Mouse (Mus musculus) thymus, adult 2 months (tissue): ENCODE results near the gene Thegl.

ENCODE experiments used
- CTCF ChIP-seq: fragments of 200-500 bp; IDR thresholded peaks from 2 replicates; pipeline ENCODE4 v1.5.1; 2012; ENCODE audit warnings: mild to moderate bottlenecking, control low read depth, low read length, moderate library complexity, borderline replicate concordance; ENCODE audit not compliant: control insufficient read depth, poor library complexity, insufficient read depth; ENCODE audit errors: extremely low read depth
- POLR2A ChIP-seq: fragments of 200-500 bp; IDR thresholded peaks from 2 replicates; pipeline ENCODE4 v1.6.1; 2012; ENCODE audit warnings: mild to moderate bottlenecking, low read length, control low read depth, moderate library complexity; ENCODE audit not compliant: control insufficient read depth, poor library complexity, insufficient read depth; ENCODE audit errors: extremely low read depth

DNA sequence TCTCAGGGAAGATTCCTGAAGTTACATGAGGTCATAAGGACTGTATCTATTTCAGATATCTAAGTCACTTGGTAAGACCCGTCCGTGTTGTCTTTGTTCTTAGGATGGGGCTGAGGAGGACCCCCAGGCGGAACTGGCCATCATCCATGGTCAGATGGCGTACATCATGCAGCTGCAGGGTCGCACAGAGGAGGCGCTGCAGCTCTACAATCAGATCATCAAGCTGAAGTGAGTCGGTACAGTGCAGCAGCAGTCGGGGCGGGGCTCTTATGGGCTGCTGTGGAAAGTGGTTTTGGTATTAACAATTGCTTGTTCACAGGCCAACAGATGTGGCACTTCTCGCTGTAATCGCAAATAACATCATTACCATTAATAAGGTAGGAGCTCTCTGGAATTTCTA is 31.8 kb upstream of the Thegl start:
- TF ChIP-seq POLR2A (no peak), CTCF (no peak)
